Mouse (Mus musculus): ENCODE measurements around the gene Esyt1. TPM values are rescaled to one million over a fixed set of nuclear protein-coding genes. Genes with fewer than 3 reads are reported as not detected.
"Not testable (repeated sequence)": the region's sequence is repeated elsewhere in the genome, so short reads cannot be mapped to it uniquely, and the experiment has no call there.

The Esyt1 gene
- polyA plus RNA-seq, 1 experiment from 2014 or later: 22.0 TPM

- peak overlapping the region; percentile 95 for H3K27ac ChIP-seq
- H3K27me3 ChIP-seq (ENCODE audit: insufficient read depth, poor library complexity, severe bottlenecking); H3K9me3 ChIP-seq: not testable (repeated sequence)
- peaks cover 29% of the 10 kb centered on the region for H3K36me3 ChIP-seq
- H3K4me1 ChIP-seq (replicated peaks): peaks cover 30% of the 10 kb centered on the region
- peak overlapping the region; percentile 86 for H3K4me3 ChIP-seq
- peak; percentile 24 for DNase-seq (ENCODE audit: low spot score)
- under 1% methylated on average over 30 of the region's 30 CpGs for WGBS
These were observed 22.6 kb upstream of the Esyt1 start for GRCm38 (mm10) chr10:128548051-128548791.

- peak; percentile 95 for DNase-seq (ENCODE audit: low spot score)
- Histone ChIP-seq H3K4me3 (peak within 1 kb of the TSS; percentile 86), H3K36me3 (peaks cover 36% of the 10 kb centered on the region), H3K9me3 (no peaks in the 10 kb centered on the region), H3K4me1 (replicated peaks) (peaks cover 30% of the 10 kb centered on the region), H3K27me3 (ENCODE audit: insufficient read depth, poor library complexity, severe bottlenecking) (no peaks in the 10 kb centered on the region), H3K27ac (peak within 1 kb of the TSS; percentile 95)
- WGBS: under 1% methylated on average over 50 of the region's 50 CpGs
These were observed 21.8 kb upstream of the Esyt1 start, which contains the start of gene Zc3h10 for GRCm38 (mm10) chr10:128547361-128548032. TSS of gene Zc3h10 (minus strand) at chr10:128547774.

- WGBS: 30% methylated on average over 7 of the region's 7 CpGs
- H3K4me1 ChIP-seq (replicated peaks): peaks cover 30% of the 10 kb centered on the region
- DNase-seq (ENCODE audit: low spot score): no peak
- peak overlapping the region; percentile 93 for H3K27ac ChIP-seq
- H3K9me3 ChIP-seq: no peaks in the 10 kb centered on the region
- H3K36me3 ChIP-seq: peaks cover 43% of the 10 kb centered on the region
- H3K27me3 ChIP-seq (ENCODE audit: insufficient read depth, poor library complexity, severe bottlenecking): no peaks in the 10 kb centered on the region
- H3K4me3 ChIP-seq: peak overlapping the region; percentile 86
These were observed 21.1 kb upstream of the Esyt1 start for GRCm38 (mm10) chr10:128546787-128547186.

GRCm38 (mm10) chr10:128546361-128546760, 20.7 kb upstream of the Esyt1 start:
- no peaks in the 10 kb centered on the region for H3K27me3 ChIP-seq (ENCODE audit: insufficient read depth, poor library complexity, severe bottlenecking)
- no peaks in the 10 kb centered on the region for H3K9me3 ChIP-seq
- H3K36me3 ChIP-seq: peaks cover 47% of the 10 kb centered on the region
- no peak for DNase-seq (ENCODE audit: low spot score)
- WGBS: 18% methylated on average over 4 of the region's 4 CpGs
- peaks cover 30% of the 10 kb centered on the region for H3K4me1 ChIP-seq (replicated peaks)
- peak overlapping the region; percentile 86 for H3K4me3 ChIP-seq
- peak overlapping the region; percentile 93 for H3K27ac ChIP-seq

GRCm38 (mm10) chr10:128545570-128545898, 19.9 kb upstream of the Esyt1 start:
- Histone ChIP-seq H3K36me3 (peaks cover 53% of the 10 kb centered on the region), H3K27me3 (ENCODE audit: insufficient read depth, poor library complexity, severe bottlenecking) (no peaks in the 10 kb centered on the region), H3K4me1 (replicated peaks) (peaks cover 30% of the 10 kb centered on the region), H3K27ac (no peak overlapping the region), H3K4me3 (no peak overlapping the region), H3K9me3 (no peaks in the 10 kb centered on the region)
- 91% methylated on average over 3 of the region's 3 CpGs for WGBS
- DNase-seq (ENCODE audit: low spot score): no peak

- Histone ChIP-seq H3K9me3 (no peaks in the 10 kb centered on the region), H3K4me1 (replicated peaks) (peaks cover 30% of the 10 kb centered on the region), H3K4me3 (0 out of 2 replicates have a peak overlapping the region, but pooled peaks have one; percentile 2), H3K27me3 (ENCODE audit: insufficient read depth, poor library complexity, severe bottlenecking) (no peaks in the 10 kb centered on the region), H3K27ac (no peak overlapping the region), H3K36me3 (peaks cover 53% of the 10 kb centered on the region)
- DNase-seq (ENCODE audit: low spot score): no peak
- 96% methylated on average over 37 of the region's 37 CpGs for WGBS
These were observed 19.3 kb upstream of the Esyt1 start for GRCm38 (mm10) chr10:128544674-128545569.

GRCm38 (mm10) chr10:128544151-128544657, 18.5 kb upstream of the Esyt1 start:
- H3K27ac ChIP-seq: no peak overlapping the region
- 98% methylated on average over 15 of the region's 15 CpGs for WGBS
- H3K36me3 ChIP-seq: peaks cover 53% of the 10 kb centered on the region
- H3K4me1 ChIP-seq (replicated peaks): peaks cover 30% of the 10 kb centered on the region
- no peaks in the 10 kb centered on the region for H3K27me3 ChIP-seq (ENCODE audit: insufficient read depth, poor library complexity, severe bottlenecking)
- DNase-seq (ENCODE audit: low spot score): no peak
- peak overlapping the region; percentile 2; the same call in 1 of the 2 replicates for H3K4me3 ChIP-seq
- H3K9me3 ChIP-seq: no peaks in the 10 kb centered on the region

- H3K9me3 ChIP-seq: no peaks in the 10 kb centered on the region
- no peak for DNase-seq (ENCODE audit: low spot score)
- peaks cover 53% of the 10 kb centered on the region for H3K36me3 ChIP-seq
- no peak overlapping the region for H3K27ac ChIP-seq
- H3K4me3 ChIP-seq: no peak overlapping the region
- H3K27me3 ChIP-seq (ENCODE audit: insufficient read depth, poor library complexity, severe bottlenecking): no peaks in the 10 kb centered on the region
- WGBS: 73% methylated on average over 2 of the region's 2 CpGs
- peaks cover 30% of the 10 kb centered on the region for H3K4me1 ChIP-seq (replicated peaks)
These were observed 17.4 kb upstream of the Esyt1 start for GRCm38 (mm10) chr10:128543100-128543499.

GRCm38 (mm10) chr10:128538340-128538870, 12.7 kb upstream of the Esyt1 start:
- WGBS: 95% methylated on average over 1 of the region's 1 CpGs
- DNase-seq (ENCODE audit: low spot score): no peak
- Histone ChIP-seq H3K27ac (no peak overlapping the region), H3K27me3 (ENCODE audit: insufficient read depth, poor library complexity, severe bottlenecking) (peaks cover 6% of the 10 kb centered on the region; the same call in 1 of the 2 replicates), H3K9me3 (no peaks in the 10 kb centered on the region), H3K4me1 (replicated peaks) (peaks cover 13% of the 10 kb centered on the region), H3K4me3 (no peak overlapping the region), H3K36me3 (peaks cover 26% of the 10 kb centered on the region)

- peaks cover 6% of the 10 kb centered on the region; the same call in 1 of the 2 replicates for H3K27me3 ChIP-seq (ENCODE audit: insufficient read depth, poor library complexity, severe bottlenecking)
- H3K36me3 ChIP-seq: peaks cover 6% of the 10 kb centered on the region
- H3K9me3 ChIP-seq: no peaks in the 10 kb centered on the region
- H3K4me3 ChIP-seq: peak overlapping the region; percentile 36
- 18% methylated on average over 18 of the region's 18 CpGs for WGBS
- peak; percentile 88 for DNase-seq (ENCODE audit: low spot score)
- H3K4me1 ChIP-seq (replicated peaks): peaks cover 11% of the 10 kb centered on the region; the same call in 1 of the 2 replicates
- peak overlapping the region; percentile 20 for H3K27ac ChIP-seq
These were observed 10.7 kb upstream of the Esyt1 start for GRCm38 (mm10) chr10:128536266-128536940.

GRCm38 (mm10) chr10:128535624-128536265, 10.1 kb upstream of the Esyt1 start:
- Histone ChIP-seq H3K27me3 (ENCODE audit: insufficient read depth, poor library complexity, severe bottlenecking) (peaks cover 6% of the 10 kb centered on the region; the same call in 1 of the 2 replicates), H3K36me3 (no peaks in the 10 kb centered on the region), H3K9me3 (no peaks in the 10 kb centered on the region), H3K27ac (peak overlapping the region; percentile 20), H3K4me3 (peak overlapping the region; percentile 36), H3K4me1 (replicated peaks) (peaks cover 11% of the 10 kb centered on the region; the same call in 1 of the 2 replicates)
- DNase-seq (ENCODE audit: low spot score): no peak
- 71% methylated on average over 4 of the region's 4 CpGs for WGBS

Measured in hindbrain, embryonic 10.5 days (tissue).